Mouse (Mus musculus) CD4-positive, CD25-positive, alpha-beta regulatory T cell, adult 2 months (primary cell): ENCODE data around the gene Rhoq.

Experiments used
- DNase-seq: peaks from one replicate; pipeline ENCODE4 v3.0.0-alpha.2; 2012; ENCODE audit warnings: low read depth, low spot score

Gene Rhoq

DNA sequence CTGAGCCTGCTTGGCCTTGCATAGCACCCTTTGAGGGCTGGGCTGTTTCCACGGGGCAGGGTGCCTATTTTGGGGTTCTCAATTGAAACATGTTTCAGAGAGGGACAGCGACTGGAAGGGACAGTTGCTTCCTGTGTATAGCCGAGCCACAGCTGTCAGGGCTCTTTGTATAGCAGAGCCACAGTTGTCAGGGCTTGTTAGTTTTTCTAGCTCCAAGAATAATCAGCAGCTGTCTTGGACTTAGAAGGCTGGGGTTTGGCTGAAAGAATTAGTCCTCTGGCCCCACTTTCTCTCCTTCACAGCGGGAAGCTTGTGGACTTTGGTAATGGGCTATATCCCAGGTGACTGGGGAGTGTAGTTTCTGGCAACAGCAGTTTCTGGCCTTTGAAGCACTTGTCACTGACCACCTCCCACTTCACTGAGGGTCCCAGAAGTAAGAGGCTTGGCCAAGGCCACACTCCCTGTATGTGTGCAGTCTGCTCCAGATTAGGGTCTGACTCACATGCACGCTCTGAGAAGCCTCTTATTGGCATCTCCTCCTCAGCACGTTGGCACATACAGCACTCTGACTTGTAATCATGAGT lies 25.8 kb downstream of the Rhoq start:
- DNase-seq: no peak

- DNase-seq: no peak
Observed at GRCm38 (mm10) chr17:86991306-86991705, 28.4 kb downstream of the Rhoq start.

DNA sequence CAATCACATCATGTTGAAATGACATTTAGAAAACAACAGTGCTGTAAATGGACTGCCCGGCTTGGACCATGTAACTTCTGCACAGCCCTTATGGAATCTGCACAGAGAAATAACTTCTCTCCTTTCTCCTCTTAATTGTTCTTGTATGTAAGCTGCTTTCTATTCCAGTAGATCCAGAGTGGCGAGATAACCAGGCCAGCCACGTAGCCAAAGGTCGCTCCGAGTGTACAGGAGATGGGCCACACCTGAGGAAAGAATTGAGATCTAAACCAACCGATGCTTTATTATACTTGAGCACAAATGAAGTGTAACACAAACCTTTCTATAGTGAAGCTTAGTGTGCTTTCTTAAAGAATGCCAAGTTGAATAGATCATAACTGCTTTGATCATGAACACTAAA lies 34.4 kb downstream of the Rhoq start:
- no peak for DNase-seq

- no peak for DNase-seq
Observed at GRCm38 (mm10) chr17:87008950-87009349, 46.1 kb downstream of the Rhoq start.

- DNase-seq: no peak
Observed at GRCm38 (mm10) chr17:87011301-87012019, 48.6 kb downstream of the Rhoq start.

GRCm38 (mm10) chr17:87019692-87020091 lies 56.8 kb downstream of the Rhoq start:
- DNase-seq: no peak

DNA sequence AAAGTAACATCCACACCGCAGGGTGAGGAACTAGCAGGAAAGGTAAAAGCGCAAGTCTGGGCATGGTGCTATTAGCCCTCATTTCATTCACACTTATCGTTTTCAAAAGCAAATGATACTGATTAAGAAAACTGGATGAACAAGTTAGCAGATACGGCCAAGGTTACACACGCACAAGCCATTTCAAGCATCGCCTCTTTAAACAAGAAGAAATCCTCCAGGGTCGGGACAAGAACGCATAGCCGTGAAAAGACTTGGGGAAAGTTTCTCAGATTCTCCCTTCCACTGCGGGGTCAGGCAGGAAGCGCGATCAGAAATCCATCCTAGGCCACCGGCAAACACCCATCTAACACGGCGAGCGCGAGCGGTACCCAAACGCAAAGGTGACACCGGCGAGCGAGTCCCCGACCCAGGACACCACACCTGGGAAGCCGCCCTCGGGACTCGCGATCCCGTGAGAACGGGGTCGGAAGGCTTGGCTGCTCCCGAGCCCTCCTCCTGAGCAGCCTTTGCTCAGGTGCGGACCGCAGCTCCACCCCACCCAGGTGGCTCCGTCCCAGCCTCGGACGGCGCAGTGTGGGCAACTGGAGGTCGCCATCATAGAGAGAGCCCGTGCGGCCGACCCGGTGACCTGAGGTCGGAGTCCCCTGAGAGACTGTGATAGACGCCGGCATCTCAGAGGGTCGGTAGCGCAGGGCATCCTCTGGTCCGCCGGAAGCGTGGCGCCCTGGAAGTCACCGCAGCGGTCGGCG lies 61.8 kb downstream of the Rhoq start:
- no peak for DNase-seq

DNA sequence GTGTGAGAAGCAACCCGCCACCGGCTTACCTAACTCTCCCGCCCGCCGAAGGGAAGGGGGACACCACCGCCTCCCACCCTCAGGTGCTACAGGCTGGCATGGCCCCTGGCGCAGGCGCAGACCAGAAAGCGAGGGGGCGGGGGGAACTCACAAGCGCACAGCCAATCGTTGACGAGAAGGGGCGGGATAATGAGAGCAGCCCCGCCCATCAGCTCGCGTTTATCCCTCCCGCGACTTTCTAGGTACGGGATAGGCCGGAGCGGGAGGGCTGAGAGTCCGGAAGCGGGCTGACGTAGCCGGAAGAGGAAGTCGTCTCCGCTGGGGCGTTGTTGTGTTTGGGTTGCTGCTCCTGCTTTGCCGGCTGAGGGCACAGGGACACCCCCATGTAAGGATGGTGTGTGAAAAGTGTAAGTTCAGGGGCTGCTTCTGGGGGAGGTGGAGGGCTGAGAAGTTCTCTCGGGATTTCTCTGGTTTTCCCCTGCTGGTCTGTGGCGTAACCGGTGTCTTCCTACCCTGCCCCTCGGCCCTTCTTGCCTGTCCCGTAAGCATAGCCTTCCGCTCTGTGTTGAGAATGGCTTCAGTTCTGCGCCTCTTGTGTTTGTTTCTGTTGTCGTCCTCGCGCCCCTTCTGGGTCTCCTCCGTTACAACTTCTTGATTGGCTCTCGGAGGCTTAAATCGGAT lies 62.5 kb downstream of the Rhoq start, which contains the start of the genes Pigf and Cript:
Pigf (minus strand) TSS at position 138 of the 681 bp plus-strand sequence.
Cript (plus strand) TSS at position 282 of the 681 bp plus-strand sequence.
- DNase-seq: peak; percentile 99

- DNase-seq: peak; percentile 79
Observed at GRCm38 (mm10) chr17:87036141-87037073, 73.5 kb downstream of the Rhoq start.

DNA sequence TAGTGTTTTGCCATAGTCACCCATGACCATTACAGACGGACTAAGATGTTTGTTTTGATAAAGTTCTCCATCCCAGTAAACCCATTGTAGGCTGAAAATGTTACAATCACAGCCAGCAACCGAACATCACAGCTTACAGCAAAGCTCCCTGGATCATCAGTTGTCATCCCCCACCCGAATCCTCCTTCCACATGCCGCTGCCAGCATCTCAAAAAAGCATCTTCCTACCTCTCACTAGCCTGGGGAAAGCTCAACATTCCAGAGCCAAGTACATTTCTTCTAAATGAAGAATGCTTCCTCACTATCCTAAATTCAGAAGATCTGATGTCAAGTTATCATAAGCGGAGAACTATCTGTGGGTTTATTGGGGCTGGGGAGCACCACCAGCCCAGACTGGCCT lies 75.6 kb downstream of the Rhoq start:
- DNase-seq: no peak

DNA sequence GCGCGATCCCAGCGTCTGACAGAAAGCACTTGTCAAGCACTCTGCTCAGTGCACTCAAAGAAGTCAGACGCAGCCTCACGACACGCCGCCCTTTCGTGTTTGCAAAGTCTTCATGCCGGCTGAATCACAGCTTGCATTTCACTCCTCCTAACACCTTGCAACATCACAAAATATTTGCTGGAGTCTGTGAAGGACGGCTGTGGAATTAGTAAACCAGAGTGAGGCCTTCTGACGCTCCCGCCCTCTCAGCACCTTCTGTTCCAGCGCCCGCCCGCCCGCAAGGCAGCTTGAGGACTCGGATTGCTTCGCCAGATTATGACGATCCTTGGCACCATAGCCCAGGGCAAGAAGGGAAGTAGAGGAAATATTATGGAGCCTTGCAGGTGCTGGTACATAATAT lies 78.9 kb downstream of the Rhoq start:
- DNase-seq: no peak

- DNase-seq: peak; percentile 97
Observed at GRCm38 (mm10) chr17:87044364-87044763, 81.5 kb downstream of the Rhoq start.

GRCm38 (mm10) chr17:87044796-87045195 lies 81.9 kb downstream of the Rhoq start:
- DNase-seq: no peak
